Mouse (Mus musculus): ENCODE results near the gene Cask. TPM values are rescaled to one million over a fixed set of nuclear protein-coding genes. Genes with fewer than 3 reads are reported as not detected.

Cask gene
- polyA plus RNA-seq, 1 experiment = 1.3 TPM

DNA sequence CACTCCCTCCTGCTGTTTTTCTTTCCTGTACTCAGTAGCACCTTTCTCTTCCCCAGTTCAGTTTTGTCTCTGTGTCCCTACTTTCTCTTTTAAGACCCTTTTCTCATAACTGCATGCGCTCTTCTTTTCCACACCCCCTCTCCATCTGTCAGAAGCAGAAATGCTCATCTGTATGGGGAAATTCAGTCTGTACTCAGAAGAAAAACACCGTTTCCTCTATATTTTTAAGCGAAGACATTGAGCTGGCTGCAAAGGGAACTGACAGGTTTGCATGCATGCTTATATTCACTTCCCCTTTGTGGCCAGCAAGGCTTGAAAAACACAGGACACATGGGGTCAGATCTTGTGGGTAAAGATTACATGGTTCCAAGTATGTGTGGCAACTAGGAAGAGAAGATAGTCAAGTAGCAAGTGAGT, 196.2 kb downstream of the Cask start:
- WGBS = 0% methylated on average over 3 of the region's 3 CpGs
- no peak for DNase-seq
- TF ChIP-seq CTCF (IDR thresholded peaks at IDR 0.05; ENCODE audit: borderline replicate concordance, control insufficient read depth, extremely low read depth, insufficient read depth, low read length, poor library complexity) (no peak), POLR2A (IDR thresholded peaks at IDR 0.05; ENCODE audit: control insufficient read depth, extremely low read depth, insufficient read depth, low read length, poor library complexity) (no peak)

DNA sequence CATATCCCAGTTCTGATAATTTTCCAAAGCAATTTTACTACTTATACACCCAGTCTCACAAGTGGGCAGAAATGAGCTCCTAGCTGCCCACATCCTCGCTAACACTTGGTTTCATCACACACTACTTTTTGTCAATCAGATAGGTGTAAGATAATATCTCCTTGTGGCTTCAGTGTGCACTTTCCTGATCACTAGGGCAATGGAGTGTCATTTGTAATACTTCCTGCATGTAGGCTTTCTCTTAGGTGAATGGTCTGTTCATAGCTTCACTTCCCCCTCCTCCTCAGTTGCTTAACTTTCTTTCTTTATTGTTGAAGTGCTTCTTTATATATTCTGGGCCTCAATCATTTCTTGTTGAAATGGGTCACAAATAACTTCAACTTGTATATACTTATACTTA, 198.9 kb downstream of the Cask start:
- no peaks in the 10 kb centered on the region for H3K36me3 ChIP-seq (ENCODE audit: control insufficient read depth, insufficient read depth, low read length)
- no peaks in the 10 kb centered on the region for H3K4me1 ChIP-seq (replicated peaks; ENCODE audit: control insufficient read depth, insufficient read depth, low read length)
- no peaks in the 10 kb centered on the region for H3K27me3 ChIP-seq (ENCODE audit: control insufficient read depth, insufficient read depth, low read length)
- WGBS = 19% methylated on average over 1 of the region's 1 CpGs
- no peak overlapping the region for H3K4me3 ChIP-seq (ENCODE audit: control insufficient read depth, insufficient read depth, low read length)
- DNase-seq = no peak
- H3K27ac ChIP-seq (ENCODE audit: control insufficient read depth, insufficient read depth, low read length) = no peak overlapping the region
- no peak for TF ChIP-seq CTCF (IDR thresholded peaks at IDR 0.05; ENCODE audit: borderline replicate concordance, control insufficient read depth, extremely low read depth, insufficient read depth, low read length, poor library complexity)
- TF ChIP-seq POLR2A (IDR thresholded peaks at IDR 0.05; ENCODE audit: control insufficient read depth, extremely low read depth, insufficient read depth, low read length, poor library complexity) = no peak

More for the DNA sequence above, 196.2 kb downstream of the Cask start:
- Histone ChIP-seq H3K4me1 (replicated peaks; ENCODE audit: control insufficient read depth, insufficient read depth, low read length) (no peaks in the 10 kb centered on the region), H3K27ac (ENCODE audit: control insufficient read depth, insufficient read depth, low read length) (no peak overlapping the region; the same call in 1 of the 2 replicates), H3K36me3 (ENCODE audit: control insufficient read depth, insufficient read depth, low read length) (no peaks in the 10 kb centered on the region), H3K4me3 (ENCODE audit: control insufficient read depth, insufficient read depth, low read length) (no peak overlapping the region), H3K27me3 (ENCODE audit: control insufficient read depth, insufficient read depth, low read length) (no peaks in the 10 kb centered on the region)

GRCm38 (mm10) chrX:13651889-13652288, 199.3 kb downstream of the Cask start:
- no peak overlapping the region for H3K27ac ChIP-seq (ENCODE audit: control insufficient read depth, insufficient read depth, low read length)

GRCm38 (mm10) chrX:13638894-13639293, 212.3 kb downstream of the Cask start:
- Histone ChIP-seq H3K27me3 (ENCODE audit: control insufficient read depth, insufficient read depth, low read length) (no peaks in the 10 kb centered on the region), H3K27ac (ENCODE audit: control insufficient read depth, insufficient read depth, low read length) (no peak overlapping the region), H3K4me1 (replicated peaks; ENCODE audit: control insufficient read depth, insufficient read depth, low read length) (peaks cover 3% of the 10 kb centered on the region), H3K36me3 (ENCODE audit: control insufficient read depth, insufficient read depth, low read length) (no peaks in the 10 kb centered on the region), H3K4me3 (ENCODE audit: control insufficient read depth, insufficient read depth, low read length) (no peak overlapping the region)
- DNase-seq = no peak
- TF ChIP-seq CTCF (IDR thresholded peaks at IDR 0.05; ENCODE audit: borderline replicate concordance, control insufficient read depth, extremely low read depth, insufficient read depth, low read length, poor library complexity) = no peak
- no peak for TF ChIP-seq POLR2A (IDR thresholded peaks at IDR 0.05; ENCODE audit: control insufficient read depth, extremely low read depth, insufficient read depth, low read length, poor library complexity)
- 90% methylated on average over 2 of the region's 2 CpGs for WGBS

More at GRCm38 (mm10) chrX:13651889-13652288, 199.3 kb downstream of the Cask start:
- no peak overlapping the region for H3K4me3 ChIP-seq (ENCODE audit: control insufficient read depth, insufficient read depth, low read length)
- H3K36me3 ChIP-seq (ENCODE audit: control insufficient read depth, insufficient read depth, low read length) = no peaks in the 10 kb centered on the region
- H3K27me3 ChIP-seq (ENCODE audit: control insufficient read depth, insufficient read depth, low read length) = no peaks in the 10 kb centered on the region
- H3K4me1 ChIP-seq (replicated peaks; ENCODE audit: control insufficient read depth, insufficient read depth, low read length) = no peaks in the 10 kb centered on the region
- WGBS = 68% methylated on average over 2 of the region's 2 CpGs
- TF ChIP-seq POLR2A (IDR thresholded peaks at IDR 0.05; ENCODE audit: control insufficient read depth, extremely low read depth, insufficient read depth, low read length, poor library complexity) (no peak), CTCF (IDR thresholded peaks at IDR 0.05; ENCODE audit: borderline replicate concordance, control insufficient read depth, extremely low read depth, insufficient read depth, low read length, poor library complexity) (no peak)
- no peak for DNase-seq

- Histone ChIP-seq H3K4me3 (ENCODE audit: control insufficient read depth, insufficient read depth, low read length) (no peak overlapping the region), H3K4me1 (replicated peaks; ENCODE audit: control insufficient read depth, insufficient read depth, low read length) (peaks cover 3% of the 10 kb centered on the region), H3K27ac (ENCODE audit: control insufficient read depth, insufficient read depth, low read length) (no peak overlapping the region), H3K36me3 (ENCODE audit: control insufficient read depth, insufficient read depth, low read length) (no peaks in the 10 kb centered on the region), H3K27me3 (ENCODE audit: control insufficient read depth, insufficient read depth, low read length) (no peaks in the 10 kb centered on the region)
- DNase-seq = no peak
- TF ChIP-seq POLR2A (IDR thresholded peaks at IDR 0.05; ENCODE audit: control insufficient read depth, extremely low read depth, insufficient read depth, low read length, poor library complexity) (no peak), CTCF (IDR thresholded peaks at IDR 0.05; ENCODE audit: borderline replicate concordance, control insufficient read depth, extremely low read depth, insufficient read depth, low read length, poor library complexity) (no peak)
- 4% methylated on average over 1 of the region's 1 CpGs for WGBS
These were observed 214.8 kb downstream of the Cask start for GRCm38 (mm10) chrX:13636398-13636797.

GRCm38 (mm10) chrX:13631599-13632283, 219.4 kb downstream of the Cask start, which contains the start of gene Gpr34:
Gene Gpr34, plus strand, starts transcription at chrX:13632089.
- Histone ChIP-seq H3K36me3 (ENCODE audit: control insufficient read depth, insufficient read depth, low read length) (no peaks in the 10 kb centered on the region), H3K4me1 (replicated peaks; ENCODE audit: control insufficient read depth, insufficient read depth, low read length) (peaks cover 3% of the 10 kb centered on the region), H3K4me3 (ENCODE audit: control insufficient read depth, insufficient read depth, low read length) (no peak within 1 kb of the TSS), H3K27me3 (ENCODE audit: control insufficient read depth, insufficient read depth, low read length) (no peaks in the 10 kb centered on the region), H3K27ac (ENCODE audit: control insufficient read depth, insufficient read depth, low read length) (no peak within 1 kb of the TSS)
- 31% methylated on average over 5 of the region's 5 CpGs for WGBS
- no peak for DNase-seq
- no peak for TF ChIP-seq CTCF (IDR thresholded peaks at IDR 0.05; ENCODE audit: borderline replicate concordance, control insufficient read depth, extremely low read depth, insufficient read depth, low read length, poor library complexity)
- TF ChIP-seq POLR2A (IDR thresholded peaks at IDR 0.05; ENCODE audit: control insufficient read depth, extremely low read depth, insufficient read depth, low read length, poor library complexity) = no peak
